Mouse (Mus musculus) layer of hippocampus, adult 2 months (tissue): ENCODE measurements around the gene Camsap3. TPM values are rescaled to one million over a fixed set of nuclear protein-coding genes. Genes with fewer than 3 reads are reported as not detected.

Source experiments
- DNase-seq, 2 experiments: peaks; one replicate each; pipeline ENCODE4 v3.0.0; 2022; ENCODE audit warnings: low spot score in 2 of 2
- H3K27ac ChIP-seq: fragments of 200-600 bp; 2 replicates; pipeline ENCODE4 v1.8.1; 2022
- H3K4me3 ChIP-seq: fragments of 200-600 bp; 2 replicates; pipeline ENCODE4 v1.8.1; 2022; ENCODE audit warnings: mild to moderate bottlenecking
- CTCF ChIP-seq: fragments of 200-600 bp; conservative IDR thresholded peaks from 2 replicates; pipeline ENCODE4 v1.8.1; 2022; ENCODE audit warnings: antibody characterized with exemption, mild to moderate bottlenecking, moderate library complexity
- total RNA-seq, 2 experiments: library from RNA; stranded (reverse); gene quantifications; 2 replicates each; pipeline ENCODE4 v1.2.3; 2021

Camsap3 gene
- total RNA-seq, 2 experiments from 2014 or later: 36.5 to 39.3 TPM

GRCm38 (mm10) chr8:3609046-3609815, 22.1 kb downstream of the Camsap3 start:
- Histone ChIP-seq H3K4me3 (no peak overlapping the region), H3K27ac (peak overlapping the region; percentile 60; the same call in 1 of the 2 replicates)
- no peak for TF ChIP-seq CTCF
- DNase-seq: no peak

- no peak for TF ChIP-seq CTCF
- Histone ChIP-seq H3K27ac (peak overlapping the region; percentile 60; the same call in 1 of the 2 replicates), H3K4me3 (no peak overlapping the region)
- DNase-seq: no peak
Observed at GRCm38 (mm10) chr8:3609816-3610150, 22.7 kb downstream of the Camsap3 start.

GRCm38 (mm10) chr8:3621199-3621970, 34.3 kb downstream of the Camsap3 start, which contains the start of the genes Xab2 and Pet100:
Xab2 (minus strand) TSS chr8:3621316.
Pet100 (plus strand) TSS chr8:3621548.
- H3K27ac ChIP-seq: peak within 1 kb of the TSS; percentile 76
- no peak for TF ChIP-seq CTCF
- peak within 1 kb of the TSS; percentile 95 for H3K4me3 ChIP-seq
- peak; percentile 99 for DNase-seq

GRCm38 (mm10) chr8:3622119-3622518, 35.0 kb downstream of the Camsap3 start:
- no peak for DNase-seq
- TF ChIP-seq CTCF: no peak
- no peak overlapping the region for H3K27ac ChIP-seq
- no peak overlapping the region for H3K4me3 ChIP-seq

GRCm38 (mm10) chr8:3625445-3625844, 38.4 kb downstream of the Camsap3 start, which contains the start of gene Pcp2:
Pcp2 (minus strand) TSS chr8:3625545.
- Histone ChIP-seq H3K4me3 (no peak within 1 kb of the TSS), H3K27ac (no peak within 1 kb of the TSS)
- no peak for DNase-seq
- TF ChIP-seq CTCF: no peak

- TF ChIP-seq CTCF: no peak
- Histone ChIP-seq H3K4me3 (no peak overlapping the region), H3K27ac (no peak overlapping the region)
- no peak for DNase-seq
Observed at GRCm38 (mm10) chr8:3626971-3627370, 39.9 kb downstream of the Camsap3 start.

GRCm38 (mm10) chr8:3628014-3628413, 40.9 kb downstream of the Camsap3 start:
- peak; percentile 76 for TF ChIP-seq CTCF
- Histone ChIP-seq H3K4me3 (no peak overlapping the region), H3K27ac (no peak overlapping the region)
- no peak for DNase-seq

GRCm38 (mm10) chr8:3630647-3631477, 43.8 kb downstream of the Camsap3 start, which contains the start of gene Stxbp2:
Stxbp2 (plus strand) TSS chr8:3630955.
- peak; percentile 74 to 77 for DNase-seq
- no peak for TF ChIP-seq CTCF
- Histone ChIP-seq H3K27ac (peak within 1 kb of the TSS; percentile 20; the same call in 1 of the 2 replicates), H3K4me3 (peak within 1 kb of the TSS; percentile 52)

- no peak for TF ChIP-seq CTCF
- peak overlapping the region; percentile 52 for H3K4me3 ChIP-seq
Observed at GRCm38 (mm10) chr8:3631478-3631875, 44.4 kb downstream of the Camsap3 start.

GRCm38 (mm10) chr8:3645804-3646203, 58.7 kb downstream of the Camsap3 start:
- DNase-seq: no peak
- TF ChIP-seq CTCF: 0 out of 2 replicates have a peak, but pooled peaks have one; percentile 26
- no peak overlapping the region for H3K27ac ChIP-seq
- no peak overlapping the region for H3K4me3 ChIP-seq

More at GRCm38 (mm10) chr8:3631478-3631875, 44.4 kb downstream of the Camsap3 start:
- DNase-seq: no peak
- no peak overlapping the region for H3K27ac ChIP-seq

GRCm38 (mm10) chr8:3646824-3647531, 59.9 kb downstream of the Camsap3 start:
- DNase-seq: no peak
- Histone ChIP-seq H3K27ac (no peak overlapping the region), H3K4me3 (no peak overlapping the region)
- TF ChIP-seq CTCF: no peak

- TF ChIP-seq CTCF: no peak
- DNase-seq: no peak
- Histone ChIP-seq H3K27ac (no peak overlapping the region), H3K4me3 (no peak overlapping the region)
Observed at GRCm38 (mm10) chr8:3647561-3647960, 60.5 kb downstream of the Camsap3 start.
